Comparison of ENCODE assay signal across 8 mouse cellular contexts in genomic region chr10:10408166-10408565, GRCm38 (mm10).
DNase-seq lines count a peak whose midpoint lies in the region; ATAC-seq and TF ChIP-seq lines count a peak whose summit lies in the region.

No protein-coding gene starts in this region.

- 14% methylated on average over 3 of the region's 3 CpGs for WGBS in lung, postnatal 0 days

- no peak overlapping the region for H3K27ac ChIP-seq in lung, postnatal 0 days (ENCODE audit: low read length)

- no peak for TF ChIP-seq EP300 in lung, postnatal 0 days (IDR thresholded peaks at IDR 0.05)

- no peaks in the 10 kb centered on the region for H3K36me3 ChIP-seq in lung, postnatal 0 days (ENCODE audit: insufficient read depth, low read length)
- no peaks in the 10 kb centered on the region for H3K36me3 ChIP-seq in splenic B cell, adult 2 months (ENCODE audit: control insufficient read depth, insufficient read depth, low read length, poor library complexity, severe bottlenecking)

- no peaks in the 10 kb centered on the region for H3K27me3 ChIP-seq in lung, postnatal 0 days (replicated peaks; ENCODE audit: insufficient read depth, low read length)
- H3K27me3 ChIP-seq in splenic B cell, adult 2 months (ENCODE audit: control insufficient read depth, insufficient read depth, low read length, poor library complexity, severe bottlenecking), result no peaks in the 10 kb centered on the region

- no peaks in the 10 kb centered on the region for H3K4me1 ChIP-seq in lung, postnatal 0 days (ENCODE audit: insufficient read depth, low read depth, low read length)

- no peaks in the 10 kb centered on the region for H3K9me3 ChIP-seq in lung, postnatal 0 days (ENCODE audit: low read length)

- peak; percentile 75 for TF ChIP-seq CTCF in lung, postnatal 0 days (IDR thresholded peaks at IDR 0.05)

- no peak overlapping the region for H3K4me2 ChIP-seq in lung, postnatal 0 days (replicated peaks; ENCODE audit: low read depth, low read length)

- no peak overlapping the region for H3K9ac ChIP-seq in lung, postnatal 0 days (replicated peaks; ENCODE audit: low read depth)

- ATAC-seq in lung, postnatal 0 days, result peak; percentile 52; the same call in 1 of the 2 replicates

- peak; percentile 29 for DNase-seq in gastrocnemius, adult 18-20 months (ENCODE audit: low spot score)
- no peak for DNase-seq in gastrocnemius, adult 8-10 months (ENCODE audit: low spot score in 2 of 2)
- DNase-seq in lung, postnatal 0 days (ENCODE audit: low spot score), result peak; percentile 89
- DNase-seq in lung, postnatal 4 days, result no peak
- DNase-seq in embryo, embryonic 9.5 days (ENCODE audit: extremely low spot score), result peak; percentile 8
- DNase-seq in layer of hippocampus, adult 9-11 months, result peak; percentile 23
- peak; percentile 11 for DNase-seq in splenic B cell, adult 2 months (ENCODE audit: low read depth, low spot score)
- no peak for DNase-seq in urinary bladder, postnatal 14 days (ENCODE audit: low spot score)

- no peak overlapping the region for H3K4me3 ChIP-seq in lung, postnatal 0 days (ENCODE audit: low read depth, low read length)

Comparison
In these comparisons a context has a peak if more than half of its experiments do, and no peak if none do; other contexts are left out.
1. DNase-seq: peak in gastrocnemius, adult 18-20 months (single experiment), lung, postnatal 0 days (single experiment), embryo, embryonic 9.5 days (single experiment), layer of hippocampus, adult 9-11 months (single experiment) and splenic B cell, adult 2 months (single experiment); none in gastrocnemius, adult 8-10 months (0 of 2), lung, postnatal 4 days (0 of 2) and urinary bladder, postnatal 14 days (single experiment).